Mouse (Mus musculus) lung, postnatal 0 days (tissue): ENCODE data around the gene Sipa1.

Experiments
- CTCF ChIP-seq: IDR thresholded peaks from 2 replicates; pipeline ENCODE4 v1.5.1; 2016; ENCODE audit warnings: antibody characterized with exemption, mild to moderate bottlenecking
- EP300 ChIP-seq: IDR thresholded peaks from 2 replicates; pipeline ENCODE4 v1.6.1; 2016; ENCODE audit warnings: antibody characterized with exemption, mild to moderate bottlenecking, control low read depth

- TF ChIP-seq CTCF (no peak), EP300 (no peak)
Measured at GRCm38 (mm10) chr19:5636571-5637041, 26.9 kb downstream of the Sipa1 start.
